Mouse (Mus musculus) CH12.LX (cell line): ENCODE measurements around the gene Dscam. TPM values are rescaled to one million over a fixed set of nuclear protein-coding genes. Genes with fewer than 3 reads are reported as not detected.

Source experiments
- DNase-seq: peaks from one replicate; pipeline ENCODE4 v3.0.0-alpha.2; 2013; ENCODE audit errors: extremely low read depth
- H3K27ac ChIP-seq: 2 replicates; pipeline ENCODE4 v1.5.1; 2012; ENCODE audit warnings: low read depth, mild to moderate bottlenecking, control low read depth, moderate library complexity; ENCODE audit not compliant: insufficient read depth
- H3K27me3 ChIP-seq: replicated peaks from 2 replicates; pipeline ENCODE3; 2012; ENCODE audit warnings: inconsistent platforms
- H3K36me3 ChIP-seq, 2 experiments: replicated peaks in 1 of 2; 2 replicates each; pipeline versions ENCODE3 to v1.6.1; 2012; ENCODE audit warnings: inconsistent platforms in 1 of 2, low read length in 1 of 2, mild to moderate bottlenecking in 1 of 2, mixed read lengths in 1 of 2, moderate library complexity in 1 of 2; ENCODE audit not compliant: control insufficient read depth in 1 of 2, insufficient read depth in 1 of 2
- H3K4me1 ChIP-seq, 2 experiments: 2 replicates each; pipeline ENCODE4 v1.6.1; 2012; ENCODE audit warnings: inconsistent platforms in 1 of 2, moderate library complexity in 1 of 2; ENCODE audit not compliant: insufficient read depth in 2 of 2, control insufficient read depth in 1 of 2
- H3K4me2 ChIP-seq: 2 replicates; pipeline ENCODE4 v1.6.1; 2012; ENCODE audit warnings: low read depth, mild to moderate bottlenecking, control low read depth; ENCODE audit not compliant: poor library complexity, insufficient read depth, severe bottlenecking
- H3K4me3 ChIP-seq, 3 experiments: fragments of 150-350 bp in 1 of 3; sonication (generic) in 1 of 3; replicated peaks in 1 of 3; 2 replicates each; pipeline versions ENCODE3 to v1.5.1; 2011 to 2012; ENCODE audit warnings: low read depth in 2 of 3, low read length in 2 of 3, mild to moderate bottlenecking in 2 of 3, moderate library complexity in 2 of 3, control low read depth in 1 of 3, improper control_type of control experiment in 1 of 3, inconsistent platforms in 1 of 3, mixed read lengths in 1 of 3; ENCODE audit not compliant: poor library complexity in 1 of 3
- H3K79me2 ChIP-seq: replicated peaks from 2 replicates; pipeline ENCODE4 v1.6.1; 2012; ENCODE audit warnings: mild to moderate bottlenecking, moderate library complexity; ENCODE audit not compliant: control insufficient read depth, poor library complexity, insufficient read depth, severe bottlenecking; ENCODE audit errors: extremely low read depth
- H3K9ac ChIP-seq: 2 replicates; pipeline ENCODE4 v1.6.1; 2012; ENCODE audit warnings: low read depth, mild to moderate bottlenecking, control low read depth, moderate library complexity; ENCODE audit not compliant: insufficient read depth
- H3K9me3 ChIP-seq: replicated peaks from 2 replicates; pipeline ENCODE3; 2012; ENCODE audit warnings: low read length, inconsistent platforms, mixed read lengths
- CHD2 ChIP-seq: IDR thresholded peaks from 2 replicates; pipeline ENCODE4 v1.6.1; 2011; ENCODE audit warnings: low read length, improper control_type of control experiment
- ETS1 ChIP-seq: conservative IDR thresholded peaks from 2 replicates; pipeline ENCODE4 v1.6.1; 2012; ENCODE audit warnings: low read depth, mild to moderate bottlenecking, inconsistent platforms, low read length, improper control_type of control experiment, moderate library complexity
- GABPA ChIP-seq: IDR thresholded peaks from 2 replicates; pipeline ENCODE4 v1.6.1; 2012; ENCODE audit warnings: low read depth, low read length, improper control_type of control experiment, inconsistent platforms; ENCODE audit not compliant: insufficient replicate concordance
- HCFC1 ChIP-seq: IDR thresholded peaks from 2 replicates; pipeline ENCODE4 v1.6.1; 2012; ENCODE audit warnings: low read depth, mild to moderate bottlenecking, inconsistent platforms, low read length, improper control_type of control experiment
- KAT2A ChIP-seq: IDR thresholded peaks from 2 replicates; pipeline ENCODE4 v1.6.1; 2012; ENCODE audit warnings: low read length, improper control_type of control experiment, inconsistent platforms; ENCODE audit not compliant: insufficient replicate concordance
- MAZ ChIP-seq: IDR thresholded peaks from 2 replicates; pipeline ENCODE4 v1.6.1; 2012; ENCODE audit warnings: low read depth, mild to moderate bottlenecking, inconsistent platforms, low read length, improper control_type of control experiment, moderate library complexity
- MXI1 ChIP-seq: IDR thresholded peaks from 2 replicates; pipeline ENCODE4 v1.6.1; 2011; ENCODE audit warnings: mild to moderate bottlenecking, low read depth, low read length, improper control_type of control experiment
- MYC ChIP-seq: IDR thresholded peaks from 2 replicates; pipeline ENCODE4 v1.6.1; 2011; ENCODE audit warnings: low read depth, mild to moderate bottlenecking, improper control_type of control experiment, low read length
- NRF1 ChIP-seq: IDR thresholded peaks from 2 replicates; pipeline ENCODE4 v1.6.1; 2014; ENCODE audit warnings: low read depth, mild to moderate bottlenecking, inconsistent platforms, low read length, improper control_type of control experiment, moderate library complexity
- POLR2A ChIP-seq: IDR thresholded peaks from 2 replicates; pipeline ENCODE4 v1.6.1; 2011; ENCODE audit warnings: low read depth, mild to moderate bottlenecking, improper control_type of control experiment, low read length
- SIN3A ChIP-seq: IDR thresholded peaks from 2 replicates; pipeline ENCODE4 v1.6.1; 2012; ENCODE audit warnings: low read length, improper control_type of control experiment, inconsistent platforms
- SMC3 ChIP-seq: IDR thresholded peaks from 2 replicates; pipeline ENCODE4 v1.6.1; 2011; ENCODE audit warnings: low read depth, low read length, improper control_type of control experiment
- TCF12 ChIP-seq: IDR thresholded peaks from 2 replicates; pipeline ENCODE4 v1.6.1; 2014; ENCODE audit warnings: low read depth, mild to moderate bottlenecking, inconsistent platforms, low read length, improper control_type of control experiment
- USF1 ChIP-seq: IDR thresholded peaks from 2 replicates; pipeline ENCODE4 v1.6.1; 2014; ENCODE audit warnings: low read depth, mild to moderate bottlenecking, inconsistent platforms, low read length, improper control_type of control experiment
- ZKSCAN1 ChIP-seq: IDR thresholded peaks from 2 replicates; pipeline ENCODE4 v1.6.1; 2012; ENCODE audit warnings: low read depth, inconsistent platforms, low read length, improper control_type of control experiment, borderline replicate concordance
- ZNF384 ChIP-seq: IDR thresholded peaks from 2 replicates; pipeline ENCODE4 v1.6.1; 2012; ENCODE audit warnings: low read depth, low read length, improper control_type of control experiment, inconsistent platforms
- dilution Hi-C: fragments of 300-500 bp; cut with MboI; formaldehyde crosslinking; loops from 2 replicates; pipeline ENCODE4 v1.14.3; 2020; ENCODE audit warnings: low sequenced_read_pairs; ENCODE audit not compliant: extremely low pct_unique_long_range_greater_than_20kb, extremely low pct_ligation_motif_present
- in situ Hi-C: fragments of 300-500 bp; cut with MboI; formaldehyde crosslinking; loops from 3 replicates; pipeline ENCODE4 v1.14.3; 2019; ENCODE audit warnings: low sequenced_read_pairs, low pct_ligation_motif_present, low pct_unique_long_range_greater_than_20kb, mixed read lengths
- polyA plus RNA-seq: library from polyadenylated mRNA; unstranded; fragments of >175 nt; gene quantifications from 2 replicates; pipeline ENCODE4 v1.2.1, GENCODE M21; 2012; ENCODE audit warnings: low read depth; ENCODE audit not compliant: insufficient read length
- total RNA-seq, 2 experiments: library from RNA; depleted of rRNA; stranded (reverse); fragments of 300-350 nt in 1 of 2; fragments of >200 nt in 1 of 2; gene quantifications; 2 replicates each; pipeline ENCODE4 v1.2.3; 2012 to 2014

The Dscam gene
- total and polyA plus RNA-seq, 3 experiments, result under 0.01 to 0.39 (median 0.12) TPM

DNA sequence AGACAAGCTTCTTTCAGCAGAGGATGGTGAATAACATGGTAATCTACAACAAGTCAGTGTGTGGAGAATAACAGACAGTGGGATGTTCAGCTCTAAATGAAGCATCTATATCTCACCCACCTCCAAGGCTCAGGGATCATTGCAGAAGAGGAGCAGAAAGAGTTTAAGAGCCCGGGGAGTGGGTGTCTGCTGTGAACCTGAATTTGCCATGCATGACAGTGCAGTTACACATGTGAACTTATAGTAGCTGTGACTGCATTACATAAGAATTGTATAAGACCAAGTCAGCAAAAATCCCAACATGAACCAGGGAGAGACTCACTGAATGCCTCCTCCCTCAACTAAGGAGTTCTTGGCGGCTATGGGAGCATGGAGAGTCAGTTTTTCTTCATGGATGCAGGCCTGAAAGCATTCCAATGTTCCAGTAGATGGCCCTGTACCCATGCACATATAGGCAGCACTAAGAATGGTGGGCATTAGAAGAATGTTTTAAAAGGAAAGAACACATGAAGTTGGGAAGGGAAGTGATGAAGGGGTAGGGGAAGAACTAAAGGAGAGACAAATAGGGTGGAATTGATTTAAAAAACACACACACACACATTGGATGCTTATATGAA, 417.3 kb downstream of the Dscam start:
- dilution Hi-C loops, result no loop called here
- Histone ChIP-seq H3K27me3 (no peaks in the 10 kb centered on the region), H3K27ac (no peak overlapping the region), H3K79me2 (no peaks in the 10 kb centered on the region), H3K4me3 (no peak overlapping the region), H3K4me2 (no peak overlapping the region)
- no peak for TF ChIP-seq POLR2A
- TF ChIP-seq, all 38 proteins: peak for 0
- Histone ChIP-seq H3K4me1 (no peaks in the 10 kb centered on the region), H3K9me3 (no peaks in the 10 kb centered on the region), H3K9ac (no peak overlapping the region), H3K36me3 (no peaks in the 10 kb centered on the region)
- in situ Hi-C loops, result no loop called here
- no peak for DNase-seq

DNA sequence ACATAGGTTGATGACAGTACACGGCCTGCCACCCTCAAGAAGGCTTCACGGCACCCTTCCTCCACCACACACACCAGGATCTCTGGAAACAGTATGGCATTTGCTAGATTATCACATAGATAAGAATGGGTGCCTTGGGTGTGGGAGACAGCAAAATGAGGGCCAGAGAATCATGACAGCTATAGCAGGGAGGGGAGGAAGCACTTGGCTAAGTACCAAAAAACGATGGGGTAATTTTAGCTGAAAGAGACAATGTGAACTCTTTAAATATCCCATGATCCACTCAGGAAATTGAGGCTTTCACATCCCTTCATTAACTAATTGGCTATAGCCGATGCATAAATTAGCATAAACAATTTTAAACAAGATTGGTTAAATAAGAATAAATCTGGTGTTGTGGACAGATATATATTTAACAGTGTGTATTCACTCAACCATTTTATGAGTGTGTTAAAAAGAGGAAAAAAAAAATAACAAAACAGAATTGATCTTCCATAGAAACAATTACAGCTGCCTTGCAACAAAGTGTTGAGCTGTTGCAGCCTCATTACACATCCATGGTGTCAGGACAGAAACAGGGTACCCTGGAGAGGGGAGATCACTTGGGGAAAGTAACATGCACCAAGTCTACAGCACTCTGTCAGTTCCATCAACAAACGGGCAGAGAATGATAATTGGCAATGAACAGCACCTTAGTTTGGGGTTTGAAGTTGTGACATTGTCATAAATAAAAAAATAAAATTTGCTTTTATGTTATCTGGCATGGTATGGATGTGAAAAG, 427.9 kb downstream of the Dscam start:
- Histone ChIP-seq H3K36me3 (no peaks in the 10 kb centered on the region), H3K4me3 (no peak overlapping the region), H3K79me2 (no peaks in the 10 kb centered on the region), H3K9me3 (peaks cover 6% of the 10 kb centered on the region), H3K27me3 (no peaks in the 10 kb centered on the region), H3K4me1 (peaks cover 0 to 10% of the 10 kb centered on the region in 2 experiments; a peak in 2 of 4 replicates), H3K27ac (no peak overlapping the region), H3K4me2 (no peak overlapping the region), H3K9ac (no peak overlapping the region)
- DNase-seq, result no peak
- TF ChIP-seq SMC3, result no peak
- no peak for TF ChIP-seq ZKSCAN1
- dilution Hi-C loops, result no loop called here
- in situ Hi-C loops, result no loop called here

DNA sequence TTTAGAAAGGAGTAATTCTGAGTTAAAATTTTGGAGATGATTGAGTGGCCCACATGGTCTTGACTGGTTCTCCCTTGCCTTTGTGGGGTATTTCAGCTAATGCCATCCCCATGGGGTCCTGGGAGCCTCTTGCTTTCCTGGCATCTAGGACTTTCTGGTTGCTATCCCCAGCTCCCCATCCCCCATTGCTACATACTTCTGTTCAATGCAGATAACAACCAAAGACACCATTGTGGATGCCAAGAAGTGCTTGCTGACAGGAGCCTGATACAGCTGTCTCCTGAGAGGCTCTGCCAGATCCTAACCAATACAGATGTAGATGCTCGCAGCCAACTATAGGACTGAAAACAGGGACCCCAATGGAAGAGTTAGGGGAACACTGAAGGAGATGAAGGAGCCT, 429.2 kb downstream of the Dscam start:
- Histone ChIP-seq H3K27ac (no peak overlapping the region), H3K4me3 (no peak overlapping the region), H3K4me1 (peaks cover 0 to 10% of the 10 kb centered on the region in 2 experiments; a peak in 2 of 4 replicates), H3K36me3 (no peaks in the 10 kb centered on the region), H3K79me2 (no peaks in the 10 kb centered on the region), H3K4me2 (no peak overlapping the region), H3K9me3 (peaks cover 6% of the 10 kb centered on the region), H3K27me3 (no peaks in the 10 kb centered on the region), H3K9ac (no peak overlapping the region)
- no peak for TF ChIP-seq GABPA
- TF ChIP-seq MYC, result no peak
- TF ChIP-seq ZNF384, result no peak
- no peak for TF ChIP-seq SIN3A
- no peak for TF ChIP-seq NRF1
- no peak for TF ChIP-seq MXI1
- no peak for TF ChIP-seq TCF12
- no peak for TF ChIP-seq CHD2
- TF ChIP-seq MAZ, result no peak
- no peak for TF ChIP-seq HCFC1
- TF ChIP-seq ETS1, result no peak
- no peak for TF ChIP-seq POLR2A
- TF ChIP-seq KAT2A, result no peak
- TF ChIP-seq USF1, result no peak
- in situ Hi-C loops (no loop called here), dilution Hi-C loops (no loop called here)
- DNase-seq, result no peak
